Mouse (Mus musculus) heart, postnatal 4 days (tissue): ENCODE measurements at regions not wholly inside any gene's neighbourhood (a gene's known extent, or its start where the extent isn't known, plus 50 kb on each side); places are given as distances from the start of the nearest gene placed in this dataset.

Experiments used
- DNase-seq: peaks from one replicate; pipeline ENCODE4 v3.0.0; 2021

DNA sequence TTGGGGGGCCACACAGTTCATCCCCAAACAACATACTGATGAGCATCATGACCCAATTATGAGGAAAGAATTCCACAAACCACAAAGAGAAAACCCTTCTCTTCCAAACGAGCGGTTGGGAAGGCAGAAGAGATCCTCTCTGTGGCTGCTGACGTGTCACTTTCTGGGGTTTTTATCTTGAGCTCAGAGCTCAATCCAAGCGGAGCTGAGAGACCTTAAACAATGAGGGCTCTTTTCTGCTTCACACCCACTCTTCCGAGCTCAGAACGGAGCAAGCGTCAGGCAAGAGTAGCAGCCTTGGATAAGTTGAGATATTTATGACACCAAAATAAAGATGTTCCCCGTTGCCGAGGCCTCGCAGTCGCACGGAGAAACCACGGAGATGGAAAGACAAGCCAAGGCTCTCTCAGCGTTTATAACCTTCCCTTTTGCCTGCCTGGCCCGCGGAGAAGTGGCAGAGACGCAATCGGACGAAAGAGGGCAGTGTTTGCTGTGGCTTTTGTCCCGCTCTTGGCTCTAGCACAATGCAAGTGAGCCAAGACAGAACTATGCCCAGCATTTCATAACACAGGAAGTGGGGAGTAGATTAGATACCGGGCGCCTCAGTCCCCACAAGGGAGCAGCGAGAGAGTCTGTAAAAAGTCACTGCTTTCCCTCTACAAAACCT, 100.7 kb downstream of the Chic2 start:
- peak; percentile 92 for DNase-seq

DNA sequence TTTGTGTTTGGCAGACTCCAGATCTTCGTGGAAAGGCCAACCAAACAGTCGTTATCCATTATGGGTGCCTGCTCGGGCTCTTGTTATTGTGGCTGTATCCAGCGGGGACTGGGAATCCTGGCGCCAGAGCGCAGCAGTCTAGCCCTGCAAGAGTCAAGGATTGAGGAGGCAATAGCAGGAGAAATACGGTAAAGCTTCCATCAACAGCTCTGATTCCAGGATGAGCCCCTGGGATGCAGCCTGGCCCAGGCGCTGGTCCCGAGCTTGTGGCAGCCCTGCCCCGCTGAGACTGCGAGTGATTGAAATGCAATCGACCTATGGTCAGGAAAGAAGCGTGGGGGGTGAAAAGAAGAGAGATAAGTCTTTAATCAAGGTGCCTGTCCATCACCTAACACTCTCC, 103.1 kb downstream of the Chic2 start:
- peak; percentile 40 for DNase-seq

DNA sequence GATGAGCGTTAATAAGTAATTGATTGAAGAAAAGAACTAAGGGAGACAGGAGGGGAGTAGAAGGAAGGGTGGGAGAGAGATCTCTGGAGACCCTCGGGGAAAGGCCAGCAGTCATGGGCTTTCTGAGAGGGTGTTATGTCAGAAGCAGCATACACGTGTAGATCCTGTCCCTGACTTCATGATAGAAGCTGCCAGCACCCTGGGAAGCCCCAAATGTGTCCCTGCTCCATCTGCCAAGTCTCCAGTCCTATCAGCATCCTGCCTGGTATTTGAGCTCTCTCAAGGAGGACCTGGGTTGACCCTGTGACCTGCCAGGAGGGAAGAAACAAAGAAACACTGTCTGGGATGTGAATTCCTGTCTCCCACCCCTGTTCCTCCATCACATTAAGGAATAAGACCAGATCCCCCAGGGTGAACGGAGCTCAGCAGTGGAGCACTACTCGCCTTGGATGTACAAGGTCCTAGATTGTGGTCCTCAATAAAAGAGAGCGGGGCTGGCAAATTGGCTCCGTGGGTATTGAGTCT, 107.1 kb downstream of the Chic2 start:
- DNase-seq: no peak

DNA sequence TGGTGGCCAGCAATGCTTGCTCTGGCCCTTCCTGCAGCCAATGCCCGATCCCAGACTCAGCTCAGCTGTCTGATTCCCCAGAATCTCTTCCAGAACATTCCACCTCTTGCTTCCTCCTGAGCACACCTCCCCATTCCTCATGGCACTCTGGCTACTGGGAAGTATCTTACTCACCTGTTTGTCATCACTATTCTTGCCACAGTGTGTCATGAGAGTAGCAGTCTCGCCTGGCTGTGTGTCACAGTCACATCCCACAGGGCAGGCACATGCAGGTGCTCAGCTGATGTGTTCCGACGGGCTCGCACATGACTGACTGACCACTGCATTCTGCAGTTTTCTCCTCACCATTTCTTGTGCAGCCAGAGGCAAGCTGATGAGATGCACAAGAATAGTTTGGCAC, 108.5 kb downstream of the Chic2 start:
- no peak for DNase-seq

DNA sequence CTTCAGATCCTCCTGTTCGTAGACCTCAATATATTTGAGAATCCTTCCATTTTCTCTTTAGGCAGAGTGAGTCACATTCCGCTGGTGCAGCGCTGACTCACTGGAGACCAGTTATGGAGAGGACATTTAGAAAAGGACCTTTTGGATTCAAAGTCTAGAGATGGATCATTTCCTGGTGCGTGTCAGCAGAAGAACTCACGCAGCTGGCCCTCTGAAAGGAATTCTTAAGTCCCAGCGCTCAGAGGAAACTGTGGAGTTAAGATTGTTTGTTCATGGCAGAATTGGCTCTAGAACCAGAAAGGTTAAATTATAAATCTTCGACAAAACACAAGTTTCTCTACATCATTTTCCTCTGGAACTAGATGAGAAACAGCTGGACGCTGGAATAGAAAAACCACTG, 108.9 kb downstream of the Chic2 start:
- peak; percentile 15 for DNase-seq

DNA sequence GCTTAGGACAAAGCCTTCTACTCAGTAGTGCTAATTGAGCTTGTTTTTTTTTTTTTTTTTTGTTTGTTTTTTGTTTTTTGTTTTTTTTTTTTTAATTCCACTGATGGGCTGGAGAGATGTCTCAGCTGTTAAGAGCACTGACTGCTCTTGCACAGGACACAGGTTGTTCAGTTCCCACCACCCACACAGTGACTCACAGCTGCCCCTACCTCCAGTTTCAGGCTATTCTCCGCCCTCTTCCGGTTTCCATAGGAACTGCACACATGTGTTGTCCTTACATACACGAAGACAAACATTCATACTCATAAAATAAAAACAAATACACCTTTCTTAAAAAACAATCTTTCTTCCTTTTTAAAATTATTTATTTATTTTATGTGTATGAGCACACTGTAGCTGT, 111.3 kb downstream of the Chic2 start:
- DNase-seq: no peak

DNA sequence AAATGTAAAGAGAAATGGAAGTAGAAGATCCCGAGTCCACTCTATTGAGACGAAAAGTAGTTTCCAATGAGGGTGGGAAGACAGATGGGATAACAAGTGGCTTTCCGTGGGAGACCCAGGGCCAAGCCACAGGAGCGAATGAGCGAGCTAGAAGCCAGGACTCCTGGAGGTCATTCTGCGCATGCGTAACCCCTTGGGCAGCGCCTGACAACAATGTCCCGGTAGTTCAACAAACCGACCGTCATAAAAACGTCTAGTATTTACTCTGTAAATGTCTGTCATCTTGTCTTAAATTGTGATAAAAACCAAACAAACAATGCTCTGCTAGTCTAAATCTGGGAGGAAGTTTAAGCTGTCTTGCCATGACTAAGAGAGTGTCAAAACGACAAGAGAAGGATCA, 112.4 kb downstream of the Chic2 start:
- no peak for DNase-seq

DNA sequence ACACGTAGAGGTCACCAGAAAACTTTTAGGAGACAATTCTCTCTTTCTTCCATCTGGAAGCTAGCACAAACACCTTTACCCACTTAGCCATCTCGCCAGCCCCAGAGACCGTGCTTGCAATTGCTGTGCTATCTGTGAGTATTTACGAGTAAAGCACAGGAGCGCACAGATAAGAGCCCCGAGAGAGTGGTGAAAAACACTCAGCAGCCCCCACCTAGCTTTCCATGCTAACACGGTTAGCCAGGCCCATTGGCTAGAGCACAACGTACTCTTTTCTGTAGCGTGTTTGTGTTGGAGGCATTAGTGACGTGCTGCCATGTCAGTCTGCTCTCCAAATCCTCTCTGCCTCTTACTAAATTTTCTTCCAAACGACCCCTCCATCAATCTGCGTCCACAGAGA, 112.8 kb downstream of the Chic2 start:
- no peak for DNase-seq

DNA sequence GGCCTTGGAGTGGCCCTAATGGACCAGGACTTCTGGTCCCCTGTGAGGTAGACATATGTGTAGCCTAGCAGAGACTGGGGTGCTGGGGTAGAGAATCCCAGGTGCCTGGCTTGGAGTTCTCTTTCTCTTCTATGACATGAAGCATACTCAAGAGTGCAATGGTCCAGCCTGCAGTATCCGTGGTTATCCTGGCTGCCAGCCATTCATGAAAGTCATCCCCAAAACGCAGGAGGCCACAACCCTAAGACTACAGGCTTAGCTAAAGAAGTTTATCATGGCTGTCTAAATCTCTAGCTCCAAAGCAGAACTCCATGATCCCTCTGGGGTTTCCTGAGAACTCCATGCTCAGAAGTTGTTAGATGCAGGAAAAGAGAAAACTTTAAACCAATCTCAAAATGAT, 117.0 kb downstream of the Chic2 start:
- no peak for DNase-seq

DNA sequence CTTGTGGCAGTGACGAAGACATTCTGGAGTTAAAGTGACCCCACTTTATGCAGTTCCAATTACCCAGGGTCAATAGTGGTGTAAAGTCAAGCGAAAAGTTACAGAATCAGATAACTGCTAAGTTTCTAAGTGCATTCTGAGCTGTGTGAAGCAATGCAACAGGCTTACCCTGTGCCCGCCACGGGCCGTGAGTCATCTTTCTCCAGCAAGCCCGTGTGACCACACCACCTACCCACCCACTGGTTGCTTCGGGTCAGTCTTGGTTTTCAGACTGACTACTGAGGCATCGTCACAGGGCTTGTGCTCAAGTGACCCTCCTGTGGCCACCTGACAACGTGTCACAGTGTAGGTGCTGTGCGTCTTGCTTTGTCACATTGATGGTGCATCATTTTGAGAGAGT, 118.8 kb downstream of the Chic2 start:
- DNase-seq: no peak

DNA sequence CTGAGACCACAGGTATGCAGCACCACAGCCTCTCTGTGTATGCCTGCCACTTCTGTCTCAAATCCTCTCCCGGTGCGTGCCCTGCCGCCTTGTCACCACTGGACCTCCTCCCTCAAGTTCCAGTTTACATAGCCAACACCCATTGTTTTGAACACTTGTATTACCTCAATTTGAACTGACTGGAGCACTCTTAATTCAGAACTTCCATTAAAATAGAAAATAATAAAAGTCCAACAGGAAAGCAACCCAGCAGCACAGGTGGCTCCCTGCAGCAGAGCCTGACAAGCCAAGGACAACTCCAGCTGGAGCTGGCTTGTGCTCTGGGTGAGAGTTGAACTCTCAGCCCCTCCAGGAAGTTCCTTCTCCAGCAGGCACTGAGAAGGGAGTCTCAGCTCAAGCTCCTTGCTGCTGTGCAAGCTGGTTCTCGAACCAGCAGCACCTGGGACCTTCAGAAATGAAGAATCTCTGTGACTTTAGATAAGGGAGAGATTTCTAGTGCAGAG, 120.5 kb downstream of the Chic2 start:
- no peak for DNase-seq

DNA sequence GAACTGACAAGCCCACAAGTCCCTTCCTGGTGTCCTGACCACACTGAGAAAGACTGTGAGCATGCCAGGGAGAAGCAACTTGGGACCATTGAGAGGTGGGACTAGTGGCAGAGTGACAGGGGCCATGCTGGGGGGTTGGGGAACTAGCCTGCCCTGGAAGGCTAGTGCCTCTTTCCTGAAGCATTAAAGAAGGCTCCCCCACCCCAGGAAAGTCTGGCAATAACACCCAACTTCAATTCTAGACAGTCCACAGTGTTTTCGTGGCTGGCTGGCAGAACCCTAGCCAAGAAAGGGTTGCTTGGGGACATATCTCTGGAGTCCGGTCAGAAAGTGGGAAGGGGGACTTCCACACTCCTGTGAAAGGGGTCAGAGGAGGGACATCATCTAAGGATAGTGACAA, 121.2 kb downstream of the Chic2 start:
- DNase-seq: peak; percentile 11

DNA sequence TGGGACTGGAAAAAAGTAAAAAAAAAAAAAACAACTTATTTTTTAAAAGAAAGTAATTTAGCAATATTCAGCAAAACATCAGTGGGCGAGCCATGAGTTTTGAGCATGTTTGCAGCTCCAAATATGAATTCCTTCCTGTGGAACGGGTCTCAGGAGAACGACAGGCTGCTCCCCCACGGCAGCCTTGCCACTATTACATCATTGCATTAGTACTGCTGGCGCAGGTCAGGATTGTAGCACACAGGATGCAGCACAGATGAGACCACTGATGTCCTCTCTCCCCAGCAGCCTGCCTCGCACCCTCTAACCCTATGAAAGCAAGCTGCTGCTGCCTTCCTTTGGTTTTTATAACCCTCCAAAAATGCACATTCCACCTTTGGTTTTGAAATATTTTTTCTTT, 121.7 kb downstream of the Chic2 start:
- DNase-seq: no peak

DNA sequence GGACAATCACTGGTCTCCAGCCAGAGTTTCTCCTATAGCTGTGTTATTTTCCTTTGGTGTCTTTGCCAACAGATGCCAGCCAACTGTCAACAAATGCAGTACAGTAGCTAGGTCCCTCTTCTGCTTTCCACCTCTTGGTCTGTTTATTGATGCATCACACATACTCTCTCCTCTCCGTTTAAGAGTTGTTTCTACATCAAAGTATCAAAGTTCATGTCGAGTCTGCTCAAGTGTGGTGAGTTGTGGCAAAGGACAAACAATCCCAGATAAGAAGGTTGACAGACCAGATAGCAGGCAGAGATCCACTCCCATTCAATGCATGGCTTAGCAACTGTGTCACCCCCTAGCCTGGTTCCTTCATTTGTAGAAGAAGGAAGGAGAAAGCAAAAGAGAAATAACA, 123.6 kb downstream of the Chic2 start:
- no peak for DNase-seq

DNA sequence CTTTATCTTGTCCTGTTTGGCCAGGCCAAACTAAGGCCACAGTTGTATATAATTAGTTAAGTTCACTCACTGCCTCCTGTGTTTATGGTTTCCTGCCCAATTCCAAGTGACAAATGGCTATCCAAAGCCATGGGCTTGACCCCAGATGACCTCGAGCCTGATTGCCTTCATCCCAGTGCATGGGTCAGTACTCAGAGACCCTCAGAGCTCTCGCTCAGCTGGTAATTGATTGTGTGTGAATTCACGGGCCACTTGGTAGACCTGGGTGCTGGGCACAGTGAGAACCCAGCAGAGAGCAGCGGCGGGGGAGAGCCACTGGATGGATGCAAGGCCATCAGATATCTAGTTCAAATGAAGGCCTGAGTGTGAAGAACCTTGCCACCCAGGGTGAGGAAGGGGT, 124.1 kb downstream of the Chic2 start:
- no peak for DNase-seq

DNA sequence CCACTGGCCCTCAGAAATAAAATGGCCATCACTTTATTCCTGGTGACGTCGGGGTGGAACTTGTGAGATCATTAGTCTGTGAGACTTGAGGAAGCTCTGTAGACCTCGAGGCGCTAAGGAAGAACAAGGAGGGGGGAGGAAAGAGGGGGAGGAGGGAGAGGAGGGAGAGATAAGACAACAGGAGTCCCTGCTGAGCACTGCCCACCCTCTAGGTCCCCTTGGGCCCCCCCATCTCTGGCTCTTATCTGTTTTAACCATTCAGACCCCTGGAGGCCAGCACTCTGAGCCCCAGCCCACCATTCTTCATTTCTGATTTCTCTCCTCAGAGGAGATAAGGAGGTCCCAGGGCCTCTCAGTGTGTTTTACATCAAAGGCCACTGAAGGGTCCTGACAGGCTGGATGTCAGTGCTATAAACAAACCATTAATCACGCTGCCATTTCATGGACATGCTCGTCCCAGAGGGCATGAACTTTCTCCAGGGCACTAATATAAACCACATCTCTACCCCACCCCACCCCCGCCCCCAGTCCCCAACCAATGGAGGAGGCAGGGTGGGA, 139.0 kb downstream of the Chic2 start:
- no peak for DNase-seq

DNA sequence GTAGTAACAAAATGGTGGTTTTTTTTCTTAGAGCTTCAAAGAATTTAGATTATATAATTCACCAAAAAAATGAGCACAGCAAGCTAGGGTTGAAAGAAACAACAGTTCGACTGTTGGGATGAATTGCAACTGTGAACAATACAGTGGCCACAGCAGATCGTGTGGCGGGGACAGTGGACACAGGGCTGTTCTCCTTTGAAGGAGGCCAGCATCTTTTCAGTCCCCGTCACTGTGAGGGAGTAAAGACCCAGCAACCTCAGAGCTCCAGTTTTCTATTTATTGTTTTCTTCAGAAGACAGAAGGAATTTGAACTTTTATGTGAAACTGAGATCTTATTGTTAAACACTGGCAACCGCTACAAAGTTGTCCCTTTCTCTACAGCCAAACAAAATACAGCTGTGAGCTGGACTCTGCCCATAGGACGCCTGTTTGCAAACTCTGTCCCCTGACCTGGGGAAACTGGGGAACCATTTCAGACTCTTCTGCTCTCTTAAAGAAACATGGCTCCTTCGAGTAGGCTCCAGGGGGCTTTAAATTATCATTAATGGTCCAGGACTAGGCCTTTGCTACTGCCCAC, 139.6 kb downstream of the Chic2 start:
- no peak for DNase-seq

DNA sequence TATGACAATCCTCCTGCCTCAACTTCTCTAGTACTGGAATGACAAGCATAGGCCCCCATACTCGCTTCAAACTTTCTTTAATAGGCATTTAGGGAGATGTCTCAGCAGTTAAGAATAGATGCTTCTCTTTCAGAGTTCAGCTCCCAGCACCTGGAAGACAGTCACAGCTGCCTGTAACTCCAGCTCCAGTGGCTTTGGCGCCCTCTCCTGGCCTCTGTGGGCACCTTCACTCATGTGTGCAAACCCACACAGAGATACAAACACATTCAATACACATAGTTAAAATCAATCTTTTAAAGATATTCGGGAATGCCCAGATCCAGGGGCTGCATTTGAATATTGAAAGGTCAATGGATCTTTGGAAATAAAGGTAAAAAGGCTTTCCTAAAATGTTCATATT, 140.2 kb downstream of the Chic2 start:
- DNase-seq: no peak

DNA sequence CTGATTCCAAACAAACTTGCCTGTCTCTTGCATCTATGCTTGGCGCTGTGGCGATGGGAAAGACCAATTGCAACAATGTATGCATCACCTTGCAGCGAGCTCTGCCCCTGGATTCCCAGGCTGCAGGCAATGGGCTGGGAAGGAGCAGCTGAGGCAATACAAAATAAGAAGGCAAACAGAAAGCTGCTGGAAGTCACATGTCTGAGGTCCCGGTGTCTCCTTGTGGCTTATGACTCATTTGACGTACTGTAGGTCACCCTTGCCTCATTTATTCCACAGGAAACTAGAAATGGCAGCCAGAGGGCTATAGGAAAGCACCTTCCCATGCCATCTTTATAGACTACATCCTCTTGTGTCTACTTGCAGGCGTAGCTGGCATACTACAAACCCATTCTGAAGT, 140.9 kb downstream of the Chic2 start:
- no peak for DNase-seq

DNA sequence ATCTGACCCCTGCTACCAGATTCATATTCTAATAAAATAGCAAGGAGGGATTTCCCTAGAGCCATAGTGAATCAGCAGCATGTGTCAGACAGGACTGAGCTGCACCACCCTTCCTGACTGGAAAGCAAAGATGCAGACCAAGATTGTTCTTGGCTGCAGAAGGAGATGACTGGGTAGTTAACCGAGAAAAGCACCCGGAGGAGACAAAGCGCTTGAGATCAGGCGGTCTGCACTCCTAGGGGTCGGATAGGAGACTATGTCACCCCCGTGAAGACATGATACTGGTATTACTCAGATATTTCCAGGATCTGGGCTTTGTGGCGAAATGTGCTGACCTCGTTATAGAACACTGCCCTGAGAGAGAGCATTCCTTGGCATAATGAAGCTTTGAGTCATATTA, 147.4 kb downstream of the Chic2 start:
- DNase-seq: peak; percentile 10

DNA sequence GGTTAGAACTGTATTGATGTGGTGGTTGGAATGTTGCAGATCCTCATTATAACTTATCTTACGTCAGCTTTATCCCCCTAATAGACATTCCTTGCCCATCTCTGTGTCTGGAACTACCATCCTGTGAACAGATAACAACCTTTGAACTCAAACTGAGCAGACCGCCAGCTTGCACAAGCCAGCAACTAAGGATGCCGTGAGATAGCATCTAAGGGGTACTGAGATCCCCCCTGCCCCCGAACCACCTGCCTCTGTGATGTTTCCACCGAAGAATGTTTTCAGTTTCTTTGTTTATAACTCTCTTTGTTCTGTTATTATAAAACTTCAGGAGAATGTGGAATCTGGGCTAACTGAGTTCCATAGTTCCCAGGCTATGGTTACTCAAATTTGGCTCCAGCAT, 151.3 kb downstream of the Chic2 start:
- DNase-seq: no peak

DNA sequence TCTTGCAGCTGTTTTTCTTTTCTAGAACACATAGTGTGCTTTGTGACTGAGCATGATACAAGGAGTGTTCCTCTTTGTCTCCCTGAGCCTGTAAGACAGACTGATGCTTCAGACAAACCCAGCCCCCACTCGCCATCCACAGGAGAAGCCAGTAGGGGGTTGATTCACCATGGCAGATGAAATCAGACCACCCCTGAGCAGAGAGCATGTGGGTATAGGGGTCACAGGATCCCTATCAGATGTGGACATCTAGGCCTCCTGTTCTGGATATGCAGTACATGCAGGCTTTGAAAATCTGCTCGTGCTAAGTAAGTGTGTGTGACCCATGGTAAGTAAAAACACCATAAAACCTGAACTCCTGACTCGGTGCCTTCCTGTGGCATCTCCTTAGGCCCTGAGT, 153.0 kb downstream of the Chic2 start:
- no peak for DNase-seq

DNA sequence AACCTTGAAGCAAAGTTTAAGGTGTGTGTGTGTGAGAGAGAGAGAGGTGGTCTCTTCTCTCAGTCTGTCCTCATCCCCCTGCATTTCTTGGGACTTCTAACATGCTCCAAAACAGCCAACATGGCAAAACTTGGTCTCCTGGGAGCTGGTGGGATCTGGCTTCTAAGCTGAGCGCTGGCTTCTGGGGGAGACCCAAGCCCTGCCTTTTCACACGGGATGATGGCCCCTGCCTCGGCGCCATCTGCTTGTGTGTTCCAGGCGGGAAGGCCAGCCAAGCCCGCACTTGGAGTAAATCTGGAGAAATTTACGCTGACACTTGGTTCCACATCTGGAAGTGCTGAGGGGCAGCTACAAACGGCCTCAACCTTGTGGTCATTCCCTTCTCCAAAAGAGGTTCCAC, 155.6 kb downstream of the Chic2 start:
- no peak for DNase-seq

DNA sequence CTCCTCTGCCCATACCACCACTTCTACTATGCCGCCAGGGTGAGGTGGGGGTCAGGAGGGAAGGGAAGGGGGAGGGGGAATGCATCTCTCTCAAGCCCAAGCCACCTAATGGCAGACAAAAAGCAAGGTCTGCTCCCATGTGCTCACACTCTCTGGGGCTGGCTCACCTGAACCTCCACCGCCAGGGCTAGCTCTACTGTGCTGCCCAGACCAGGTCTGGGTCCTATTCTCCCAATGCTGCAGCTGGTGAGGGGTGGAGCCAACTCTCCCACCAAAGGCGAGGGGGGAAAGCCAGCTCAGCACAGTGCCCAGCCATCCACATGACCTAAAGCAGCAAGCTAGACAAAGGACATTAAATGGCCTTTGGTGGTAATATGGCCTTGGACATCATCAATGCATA, 158.6 kb downstream of the Chic2 start:
- DNase-seq: no peak
